Mouse (Mus musculus): ENCODE measurements around the gene Olfr1087.
"Not testable (repeated sequence)": the region's sequence is repeated elsewhere in the genome, so short reads cannot be mapped to it uniquely, and the experiment has no call there.

The Olfr1087 gene

GRCm38 (mm10) chr2:86698295-86698694 lies at the start of gene Olfr1087:
Olfr1087 (minus strand) TSS chr2:86698395.
- DNase-seq (ENCODE audit: low spot score in 2 of 2), result no peak

- no peak for DNase-seq (ENCODE audit: low spot score in 2 of 2)
Observed at GRCm38 (mm10) chr2:86733601-86734000, 35.4 kb upstream of the Olfr1087 start, which contains the start of gene Olfr1089. Olfr1089 (minus strand) TSS chr2:86733701.

GRCm38 (mm10) chr2:86679992-86680391 lies 18.2 kb downstream of the Olfr1087 start, which contains the start of gene Olfr1086:
Olfr1086 (minus strand) TSS chr2:86680092.
- no peak for DNase-seq (ENCODE audit: low spot score in 2 of 2)

GRCm38 (mm10) chr2:86661919-86662318 lies 36.3 kb downstream of the Olfr1087 start, which contains the start of gene Olfr1085:
Olfr1085 (minus strand) TSS chr2:86662019.
- no peak for DNase-seq (ENCODE audit: low spot score in 2 of 2)

GRCm38 (mm10) chr2:86639625-86640024 lies 58.6 kb downstream of the Olfr1087 start, which contains the start of gene Olfr1084:
Olfr1084 (minus strand) TSS chr2:86639725.
- DNase-seq (ENCODE audit: low spot score in 2 of 2), result not testable (repeated sequence)

Measured in right cerebral cortex, adult 2 months (tissue).